Mouse (Mus musculus): ENCODE data around the gene Cirbp.
"Not testable (repeated sequence)": the region's sequence is repeated elsewhere in the genome, so short reads cannot be mapped to it uniquely, and the experiment has no call there.

The Cirbp gene

DNA sequence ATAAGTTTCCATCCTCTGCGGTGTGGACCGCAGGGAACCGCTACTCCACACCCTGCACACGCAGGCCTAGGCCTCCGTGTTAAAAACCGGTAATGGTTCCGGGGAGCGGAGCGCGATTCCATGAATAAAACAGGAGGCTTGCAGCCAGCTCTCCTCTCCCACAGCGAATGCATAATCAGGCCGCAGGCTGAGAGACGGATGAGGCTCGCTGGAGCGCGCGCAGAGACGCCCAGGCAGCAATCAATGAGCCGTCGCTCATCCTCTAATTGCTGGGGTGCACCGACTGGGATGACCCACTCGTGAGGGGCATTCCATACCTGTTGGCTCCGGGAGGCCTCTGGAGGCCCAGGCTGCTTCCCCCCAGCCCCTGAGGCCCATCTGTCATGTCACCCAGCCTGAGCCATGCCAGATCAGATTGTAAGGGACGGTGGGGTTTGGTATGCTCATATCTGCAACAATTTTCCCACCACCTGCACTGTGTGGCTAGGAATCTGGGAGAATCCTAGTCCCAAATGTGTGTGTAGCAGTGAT, 43.1 kb downstream of the Cirbp start:
- no peak for DNase-seq (ENCODE audit: low spot score in 2 of 2)

DNA sequence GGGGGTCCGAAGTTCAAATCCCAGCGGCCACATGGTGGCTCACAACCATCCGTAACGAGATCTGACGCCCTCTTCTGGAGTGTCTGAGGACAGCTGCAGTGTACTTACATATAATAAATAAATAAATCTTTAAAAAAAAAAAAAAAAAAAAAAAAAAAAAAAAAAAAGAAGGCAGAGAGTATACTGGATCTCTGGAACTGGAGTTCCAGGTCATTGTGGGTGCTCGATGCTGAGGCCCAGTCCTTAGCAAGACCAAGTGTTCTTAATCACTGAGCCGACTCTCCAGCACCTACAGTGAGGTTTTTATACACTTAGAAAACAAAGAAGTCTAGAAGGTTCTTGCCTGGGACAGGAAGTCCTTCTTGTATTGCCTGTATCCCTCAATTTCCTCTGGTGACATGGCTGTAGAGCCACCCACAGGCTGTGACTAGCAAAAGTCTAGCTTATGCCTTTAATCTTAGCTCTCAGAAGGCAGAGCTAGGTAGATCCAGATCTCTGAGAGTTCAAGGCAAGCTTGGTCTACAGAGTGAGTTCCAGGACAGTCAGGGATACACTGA, 45.8 kb downstream of the Cirbp start:
- DNase-seq (ENCODE audit: low spot score in 2 of 2), result not testable (repeated sequence)

DNA sequence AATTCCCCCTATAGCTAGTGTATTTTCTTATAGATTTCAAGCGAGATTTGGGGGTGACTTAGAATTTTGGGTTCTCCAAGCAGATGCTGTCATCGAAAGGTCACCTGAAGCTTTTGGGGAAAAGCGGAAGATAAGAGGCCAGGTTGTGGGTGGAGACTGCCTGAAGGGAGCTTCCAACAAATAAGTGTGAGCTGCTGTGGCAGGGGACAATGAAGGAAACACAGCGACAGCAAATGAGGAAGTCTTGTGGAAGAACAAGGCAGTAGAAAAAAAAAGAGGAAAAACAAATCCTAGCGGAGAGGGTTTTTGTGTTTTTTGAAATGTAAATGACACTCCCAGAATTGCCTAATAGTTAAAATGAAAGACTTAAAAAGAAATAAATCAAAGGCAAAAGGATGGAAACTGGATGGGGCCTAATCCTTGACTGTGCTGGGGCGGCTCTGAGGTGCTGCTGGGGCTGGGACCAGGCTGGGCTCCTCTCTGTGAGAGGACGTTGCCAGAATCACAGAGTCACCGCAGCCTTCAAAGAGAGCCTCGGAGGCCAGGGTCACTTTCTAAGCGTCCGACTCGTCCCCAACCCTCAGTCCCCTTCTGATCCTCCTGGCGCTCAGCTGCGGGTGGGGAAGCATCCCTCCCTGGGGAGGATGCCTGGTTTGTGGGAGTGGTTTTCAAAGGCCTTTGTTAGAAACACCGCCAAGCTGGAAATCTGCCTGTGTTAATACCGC, 49.4 kb downstream of the Cirbp start:
- DNase-seq (ENCODE audit: low spot score in 2 of 2), result no peak

DNA sequence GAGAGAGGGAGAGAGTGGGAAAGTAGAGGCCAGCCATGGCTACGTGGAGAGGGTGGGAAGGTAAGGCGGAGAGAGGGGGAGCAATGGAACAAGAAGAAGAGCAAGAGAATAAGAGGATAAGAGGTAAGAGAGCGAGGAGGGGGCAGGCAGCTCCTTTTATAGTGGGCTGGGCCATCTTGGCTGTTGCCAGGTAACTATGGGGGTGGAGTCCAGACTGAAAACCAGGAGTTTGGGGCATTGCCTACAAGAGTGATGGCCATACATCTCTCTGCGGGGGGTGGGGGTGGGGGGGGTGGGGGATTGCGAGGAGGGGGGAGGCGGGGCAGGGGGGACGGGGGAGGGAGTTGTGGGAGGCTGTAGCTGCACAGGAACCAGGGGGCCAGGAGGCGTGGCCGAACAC, 54.9 kb downstream of the Cirbp start:
- no peak for DNase-seq (ENCODE audit: low spot score in 2 of 2)

Data from urinary bladder, adult 18-20 months (tissue).